Mouse (Mus musculus): ENCODE data around the gene B3glct.

Gene B3glct

GRCm38 (mm10) chr5:149655636-149656035, 22.4 kb upstream of the B3glct start:
- no peak for DNase-seq (ENCODE audit: low read depth, low spot score)
- H3K27me3 ChIP-seq (ENCODE audit: control insufficient read depth, insufficient read depth, low read length, poor library complexity, severe bottlenecking), result no peaks in the 10 kb centered on the region
- no peaks in the 10 kb centered on the region for H3K36me3 ChIP-seq (ENCODE audit: control insufficient read depth, insufficient read depth, low read length, poor library complexity, severe bottlenecking)

- Histone ChIP-seq H3K36me3 (ENCODE audit: control insufficient read depth, insufficient read depth, low read length, poor library complexity, severe bottlenecking) (no peaks in the 10 kb centered on the region), H3K27me3 (ENCODE audit: control insufficient read depth, insufficient read depth, low read length, poor library complexity, severe bottlenecking) (no peaks in the 10 kb centered on the region)
- no peak for DNase-seq (ENCODE audit: low read depth, low spot score)
These were observed 20.0 kb upstream of the B3glct start for GRCm38 (mm10) chr5:149658022-149658421.

GRCm38 (mm10) chr5:149658741-149659413, 19.2 kb upstream of the B3glct start:
- Histone ChIP-seq H3K27me3 (ENCODE audit: control insufficient read depth, insufficient read depth, low read length, poor library complexity, severe bottlenecking) (no peaks in the 10 kb centered on the region), H3K36me3 (ENCODE audit: control insufficient read depth, insufficient read depth, low read length, poor library complexity, severe bottlenecking) (no peaks in the 10 kb centered on the region)
- DNase-seq (ENCODE audit: low read depth, low spot score), result no peak

- DNase-seq (ENCODE audit: low read depth, low spot score), result no peak
These were observed 18.6 kb upstream of the B3glct start for GRCm38 (mm10) chr5:149659414-149659780.

GRCm38 (mm10) chr5:149661428-149661827, 16.6 kb upstream of the B3glct start:
- no peak for DNase-seq (ENCODE audit: low read depth, low spot score)
- Histone ChIP-seq H3K27me3 (ENCODE audit: control insufficient read depth, insufficient read depth, low read length, poor library complexity, severe bottlenecking) (no peaks in the 10 kb centered on the region), H3K36me3 (ENCODE audit: control insufficient read depth, insufficient read depth, low read length, poor library complexity, severe bottlenecking) (no peaks in the 10 kb centered on the region)

More at GRCm38 (mm10) chr5:149659414-149659780, 18.6 kb upstream of the B3glct start:
- H3K36me3 ChIP-seq (ENCODE audit: control insufficient read depth, insufficient read depth, low read length, poor library complexity, severe bottlenecking), result no peaks in the 10 kb centered on the region
- H3K27me3 ChIP-seq (ENCODE audit: control insufficient read depth, insufficient read depth, low read length, poor library complexity, severe bottlenecking), result no peaks in the 10 kb centered on the region

GRCm38 (mm10) chr5:149662980-149663379, 15.1 kb upstream of the B3glct start:
- Histone ChIP-seq H3K27me3 (ENCODE audit: control insufficient read depth, insufficient read depth, low read length, poor library complexity, severe bottlenecking) (no peaks in the 10 kb centered on the region), H3K36me3 (ENCODE audit: control insufficient read depth, insufficient read depth, low read length, poor library complexity, severe bottlenecking) (no peaks in the 10 kb centered on the region)
- DNase-seq (ENCODE audit: low read depth, low spot score), result no peak

GRCm38 (mm10) chr5:149663417-149663816, 14.6 kb upstream of the B3glct start:
- no peak for DNase-seq (ENCODE audit: low read depth, low spot score)

GRCm38 (mm10) chr5:149677196-149677595, 834 bp upstream of the B3glct start:
- DNase-seq (ENCODE audit: low read depth, low spot score), result no peak
- Histone ChIP-seq H3K36me3 (ENCODE audit: control insufficient read depth, insufficient read depth, low read length, poor library complexity, severe bottlenecking) (no peaks in the 10 kb centered on the region), H3K27me3 (ENCODE audit: control insufficient read depth, insufficient read depth, low read length, poor library complexity, severe bottlenecking) (no peaks in the 10 kb centered on the region)

More at GRCm38 (mm10) chr5:149663417-149663816, 14.6 kb upstream of the B3glct start:
- no peaks in the 10 kb centered on the region for H3K36me3 ChIP-seq (ENCODE audit: control insufficient read depth, insufficient read depth, low read length, poor library complexity, severe bottlenecking)
- H3K27me3 ChIP-seq (ENCODE audit: control insufficient read depth, insufficient read depth, low read length, poor library complexity, severe bottlenecking), result no peaks in the 10 kb centered on the region

- DNase-seq (ENCODE audit: low read depth, low spot score), result no peak
- H3K27me3 ChIP-seq (ENCODE audit: control insufficient read depth, insufficient read depth, low read length, poor library complexity, severe bottlenecking), result no peaks in the 10 kb centered on the region
- no peaks in the 10 kb centered on the region for H3K36me3 ChIP-seq (ENCODE audit: control insufficient read depth, insufficient read depth, low read length, poor library complexity, severe bottlenecking)
These were observed 939 bp downstream of the B3glct start for GRCm38 (mm10) chr5:149678990-149679348.

- no peaks in the 10 kb centered on the region for H3K36me3 ChIP-seq (ENCODE audit: control insufficient read depth, insufficient read depth, low read length, poor library complexity, severe bottlenecking)
- DNase-seq (ENCODE audit: low read depth, low spot score), result no peak
- H3K27me3 ChIP-seq (ENCODE audit: control insufficient read depth, insufficient read depth, low read length, poor library complexity, severe bottlenecking), result no peaks in the 10 kb centered on the region
These were observed 1.3 kb downstream of the B3glct start for GRCm38 (mm10) chr5:149679362-149679761.

GRCm38 (mm10) chr5:149679886-149680285, 1.9 kb downstream of the B3glct start:
- DNase-seq (ENCODE audit: low read depth, low spot score), result no peak
- H3K27me3 ChIP-seq (ENCODE audit: control insufficient read depth, insufficient read depth, low read length, poor library complexity, severe bottlenecking), result no peaks in the 10 kb centered on the region
- no peaks in the 10 kb centered on the region for H3K36me3 ChIP-seq (ENCODE audit: control insufficient read depth, insufficient read depth, low read length, poor library complexity, severe bottlenecking)

- DNase-seq (ENCODE audit: low read depth, low spot score), result no peak
- Histone ChIP-seq H3K27me3 (ENCODE audit: control insufficient read depth, insufficient read depth, low read length, poor library complexity, severe bottlenecking) (no peaks in the 10 kb centered on the region), H3K36me3 (ENCODE audit: control insufficient read depth, insufficient read depth, low read length, poor library complexity, severe bottlenecking) (no peaks in the 10 kb centered on the region)
These were observed 2.9 kb downstream of the B3glct start for GRCm38 (mm10) chr5:149680946-149681345.

GRCm38 (mm10) chr5:149689860-149690259, 11.8 kb downstream of the B3glct start:
- DNase-seq (ENCODE audit: low read depth, low spot score), result no peak
- Histone ChIP-seq H3K36me3 (ENCODE audit: control insufficient read depth, insufficient read depth, low read length, poor library complexity, severe bottlenecking) (no peaks in the 10 kb centered on the region), H3K27me3 (ENCODE audit: control insufficient read depth, insufficient read depth, low read length, poor library complexity, severe bottlenecking) (no peaks in the 10 kb centered on the region)

- Histone ChIP-seq H3K27me3 (ENCODE audit: control insufficient read depth, insufficient read depth, low read length, poor library complexity, severe bottlenecking) (no peaks in the 10 kb centered on the region), H3K36me3 (ENCODE audit: control insufficient read depth, insufficient read depth, low read length, poor library complexity, severe bottlenecking) (no peaks in the 10 kb centered on the region)
- no peak for DNase-seq (ENCODE audit: low read depth, low spot score)
These were observed 14.5 kb downstream of the B3glct start for GRCm38 (mm10) chr5:149692548-149692947.

GRCm38 (mm10) chr5:149693200-149693599, 15.2 kb downstream of the B3glct start:
- no peak for DNase-seq (ENCODE audit: low read depth, low spot score)
- Histone ChIP-seq H3K36me3 (ENCODE audit: control insufficient read depth, insufficient read depth, low read length, poor library complexity, severe bottlenecking) (no peaks in the 10 kb centered on the region), H3K27me3 (ENCODE audit: control insufficient read depth, insufficient read depth, low read length, poor library complexity, severe bottlenecking) (no peaks in the 10 kb centered on the region)

GRCm38 (mm10) chr5:149693968-149694367, 15.9 kb downstream of the B3glct start:
- Histone ChIP-seq H3K27me3 (ENCODE audit: control insufficient read depth, insufficient read depth, low read length, poor library complexity, severe bottlenecking) (no peaks in the 10 kb centered on the region), H3K36me3 (ENCODE audit: control insufficient read depth, insufficient read depth, low read length, poor library complexity, severe bottlenecking) (no peaks in the 10 kb centered on the region)
- DNase-seq (ENCODE audit: low read depth, low spot score), result no peak
